Mouse (Mus musculus) liver, adult 2 months (tissue): ENCODE results near the gene Mrpl52.

Experiments
- CTCF ChIP-seq: fragments of 200-500 bp; IDR thresholded peaks from 2 replicates; pipeline ENCODE4 v1.5.1; 2011; ENCODE audit warnings: low read depth, low read length, control low read depth
- POLR2A ChIP-seq: fragments of 200-500 bp; IDR thresholded peaks from 2 replicates; pipeline ENCODE4 v1.6.1; 2011; ENCODE audit warnings: low read length, control low read depth; ENCODE audit not compliant: insufficient read depth; ENCODE audit errors: extremely low read depth

DNA sequence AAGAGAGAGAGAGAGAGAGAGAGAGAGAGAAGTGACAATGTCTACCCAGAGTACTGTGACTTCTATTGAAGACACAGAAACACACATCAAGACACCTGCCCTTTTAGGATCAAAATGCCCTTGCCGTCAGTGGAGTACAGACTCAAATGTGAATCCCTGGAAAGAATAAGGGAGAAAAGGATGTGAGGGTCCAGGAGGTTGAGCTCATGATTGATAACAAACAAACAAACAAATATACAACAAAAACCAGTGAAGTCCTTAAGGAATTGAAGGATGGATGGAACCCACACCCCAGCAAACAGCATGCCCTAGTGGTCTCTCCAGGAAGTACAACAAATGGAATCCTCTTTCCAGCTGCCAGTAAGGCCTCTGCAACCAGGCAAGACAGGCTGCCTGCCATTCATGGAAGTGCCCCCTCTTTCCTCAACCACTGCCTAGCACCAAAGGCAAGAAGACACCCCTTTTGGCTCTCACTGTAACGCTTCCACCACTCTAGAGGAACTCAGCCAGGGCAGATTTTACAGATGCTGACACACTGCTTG is 14.0 kb upstream of the Mrpl52 start:
- TF ChIP-seq CTCF (peak; percentile 74), POLR2A (no peak)
